Mouse (Mus musculus): ENCODE results near the gene Zscan2. TPM values are rescaled to one million over a fixed set of nuclear protein-coding genes. Genes with fewer than 3 reads are reported as not detected.
"Not testable (repeated sequence)": the region's sequence is repeated elsewhere in the genome, so short reads cannot be mapped to it uniquely, and the experiment has no call there.

The Zscan2 gene
- 3.0 and 3.5 TPM in 2 replicates for polyA plus RNA-seq (2016; fragmentation: Nextera tagmentation; extraction: Ambion mirVana)

DNA sequence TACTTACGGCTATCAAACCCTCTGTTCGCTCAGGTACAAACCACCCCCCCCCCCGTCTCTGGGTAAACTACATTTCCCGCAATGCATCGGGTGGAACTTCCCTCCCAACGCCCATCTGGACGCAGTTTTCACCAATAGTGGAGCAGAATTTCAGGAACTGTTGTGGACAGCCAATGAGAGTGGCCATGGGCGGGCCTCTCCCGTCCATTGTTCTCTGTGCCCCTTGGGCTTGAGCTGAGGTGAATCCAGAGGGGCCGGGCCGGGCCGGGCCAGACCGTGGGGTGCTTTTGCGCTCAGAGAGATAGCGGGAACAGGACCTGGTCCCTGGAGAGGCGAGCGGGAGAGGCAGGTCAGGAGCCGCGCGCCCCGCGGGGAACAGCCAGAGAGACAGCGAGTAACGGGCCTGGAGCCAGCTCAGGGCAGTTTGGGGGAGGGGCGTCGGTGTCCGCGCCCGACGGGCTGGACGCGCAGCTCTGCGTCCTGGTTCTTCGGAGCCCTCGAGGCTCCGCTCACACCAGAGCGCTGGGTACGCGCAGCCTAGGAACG lies at the start of gene Zscan2:
Gene Zscan2 (plus strand): TSS at position 192 of the 546 bp plus-strand sequence.
- WGBS, result under 1% methylated on average over 40 of the region's 40 CpGs
- Histone ChIP-seq H3K27me3 (replicated peaks; ENCODE audit: low read depth, poor library complexity, severe bottlenecking) (no peaks in the 10 kb centered on the region), H3K4me1 (peaks cover 37% of the 10 kb centered on the region), H3K36me3 (replicated peaks) (peaks cover 29% of the 10 kb centered on the region), H3K4me3 (peak within 1 kb of the TSS; percentile 87), H3K9me3 (no peaks in the 10 kb centered on the region), H3K27ac (replicated peaks) (peak within 1 kb of the TSS; percentile 100)
- DNase-seq (ENCODE audit: low spot score), result peak; percentile 95

DNA sequence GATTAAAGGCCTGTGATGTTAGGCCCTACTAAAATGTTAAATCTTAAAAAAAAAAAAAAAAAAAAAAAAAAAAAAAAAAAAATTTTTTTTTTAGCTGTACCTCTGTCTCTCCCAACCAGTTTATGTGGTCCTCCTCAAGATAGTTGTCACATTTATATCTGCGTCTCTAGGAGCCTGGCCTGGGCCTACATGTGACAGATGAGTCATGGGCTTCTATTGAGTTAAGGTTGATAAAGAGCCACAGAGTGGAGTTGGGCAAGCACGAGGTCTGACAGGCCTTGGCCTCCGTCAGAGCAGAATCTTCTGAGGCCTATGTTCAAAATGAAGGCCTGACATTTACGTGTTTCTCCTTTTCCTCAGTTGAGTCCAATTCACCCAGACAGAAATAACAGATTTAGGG lies 47.3 kb upstream of the Zscan2 start:
- Histone ChIP-seq H3K4me1 (no peaks in the 10 kb centered on the region), H3K4me3 (no peak overlapping the region), H3K9me3 (no peaks in the 10 kb centered on the region), H3K36me3 (replicated peaks) (no peaks in the 10 kb centered on the region), H3K27me3 (replicated peaks; ENCODE audit: low read depth, poor library complexity, severe bottlenecking) (no peaks in the 10 kb centered on the region), H3K27ac (replicated peaks) (no peak overlapping the region)
- 91% methylated on average over 4 of the region's 4 CpGs for WGBS
- DNase-seq (ENCODE audit: low spot score), result no peak

DNA sequence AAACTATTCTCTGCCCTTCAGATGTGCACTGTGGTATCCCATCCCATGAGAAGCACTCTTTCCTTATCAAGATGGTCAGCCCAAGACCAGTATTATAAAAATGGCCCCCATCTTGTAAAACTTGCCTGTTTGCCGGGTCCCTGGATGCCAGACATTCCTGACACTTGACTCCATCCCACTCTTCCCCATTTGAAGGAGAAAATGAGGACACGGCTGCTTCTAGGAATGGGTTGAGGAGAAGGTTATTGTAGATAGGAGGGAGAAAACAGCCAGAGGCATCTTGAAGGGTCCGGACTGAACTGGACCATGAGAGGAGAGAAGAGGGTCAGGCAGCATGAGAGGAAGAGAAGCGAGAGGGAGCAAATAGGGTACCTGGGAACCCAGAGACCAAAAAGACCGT lies 44.1 kb upstream of the Zscan2 start:
- no peak overlapping the region for H3K27ac ChIP-seq (replicated peaks)
- no peaks in the 10 kb centered on the region for H3K9me3 ChIP-seq
- H3K36me3 ChIP-seq (replicated peaks), result no peaks in the 10 kb centered on the region
- WGBS, result 69% methylated on average over 5 of the region's 5 CpGs
- no peak overlapping the region for H3K4me3 ChIP-seq
- H3K4me1 ChIP-seq, result no peaks in the 10 kb centered on the region
- DNase-seq (ENCODE audit: low spot score), result no peak
- no peaks in the 10 kb centered on the region for H3K27me3 ChIP-seq (replicated peaks; ENCODE audit: low read depth, poor library complexity, severe bottlenecking)

DNA sequence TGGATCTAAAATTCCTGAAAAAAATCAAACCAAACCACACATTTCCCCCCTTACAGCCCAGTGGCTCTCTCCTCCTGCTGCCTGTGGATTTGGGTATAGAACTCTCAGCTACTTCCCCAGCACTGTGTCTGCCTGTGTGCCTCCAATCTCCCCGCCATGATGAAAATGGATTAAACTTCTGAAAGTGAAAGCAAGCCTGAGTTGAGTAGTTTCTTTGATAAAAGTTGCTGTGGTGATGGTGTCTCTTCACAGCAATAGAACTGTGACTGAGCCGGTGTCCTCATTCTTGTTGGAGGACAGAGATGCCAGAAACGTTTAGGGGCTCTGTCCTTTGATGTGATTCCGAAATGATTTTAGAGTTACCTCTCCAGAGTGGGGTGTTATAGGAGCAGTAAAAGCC lies 39.9 kb upstream of the Zscan2 start:
- WGBS, result 80% methylated on average over 4 of the region's 4 CpGs
- no peak for DNase-seq (ENCODE audit: low spot score)
- Histone ChIP-seq H3K4me3 (no peak overlapping the region), H3K27me3 (replicated peaks; ENCODE audit: low read depth, poor library complexity, severe bottlenecking) (no peaks in the 10 kb centered on the region), H3K27ac (replicated peaks) (no peak overlapping the region), H3K4me1 (peaks cover 5% of the 10 kb centered on the region), H3K36me3 (replicated peaks) (no peaks in the 10 kb centered on the region), H3K9me3 (no peaks in the 10 kb centered on the region)

GRCm38 (mm10) chr7:80823267-80823666 lies 37.5 kb upstream of the Zscan2 start:
- Histone ChIP-seq H3K9me3 (no peaks in the 10 kb centered on the region), H3K4me3 (no peak overlapping the region), H3K36me3 (replicated peaks) (no peaks in the 10 kb centered on the region), H3K4me1 (peaks cover 10% of the 10 kb centered on the region), H3K27me3 (replicated peaks; ENCODE audit: low read depth, poor library complexity, severe bottlenecking) (no peaks in the 10 kb centered on the region), H3K27ac (replicated peaks) (no peak overlapping the region)
- WGBS, result 82% methylated on average over 4 of the region's 4 CpGs
- no peak for DNase-seq (ENCODE audit: low spot score)

- no peaks in the 10 kb centered on the region for H3K27me3 ChIP-seq (replicated peaks; ENCODE audit: low read depth, poor library complexity, severe bottlenecking)
- no peak overlapping the region for H3K27ac ChIP-seq (replicated peaks)
- peaks cover 13% of the 10 kb centered on the region for H3K4me1 ChIP-seq
- no peak overlapping the region for H3K4me3 ChIP-seq
- no peak for DNase-seq (ENCODE audit: low spot score)
- WGBS, result 83% methylated on average over 11 of the region's 11 CpGs
- no peaks in the 10 kb centered on the region for H3K9me3 ChIP-seq
- H3K36me3 ChIP-seq (replicated peaks), result no peaks in the 10 kb centered on the region
These were observed 36.6 kb upstream of the Zscan2 start for GRCm38 (mm10) chr7:80823875-80824682.

GRCm38 (mm10) chr7:80825843-80826403 lies 34.8 kb upstream of the Zscan2 start, which contains the start of gene Iqgap1:
Iqgap1 (minus strand) TSS chr7:80825974.
- Histone ChIP-seq H3K9me3 (no peaks in the 10 kb centered on the region), H3K4me3 (no peak within 1 kb of the TSS), H3K27ac (replicated peaks) (no peak within 1 kb of the TSS), H3K4me1 (peaks cover 13% of the 10 kb centered on the region), H3K36me3 (replicated peaks) (no peaks in the 10 kb centered on the region), H3K27me3 (replicated peaks; ENCODE audit: low read depth, poor library complexity, severe bottlenecking) (no peaks in the 10 kb centered on the region)
- DNase-seq (ENCODE audit: low spot score), result no peak
- WGBS, result 69% methylated on average over 11 of the region's 11 CpGs

- no peak for DNase-seq (ENCODE audit: low spot score)
- no peaks in the 10 kb centered on the region for H3K36me3 ChIP-seq (replicated peaks)
- H3K4me1 ChIP-seq, result peaks cover 13% of the 10 kb centered on the region
- no peak overlapping the region for H3K4me3 ChIP-seq
- 83% methylated on average over 18 of the region's 18 CpGs for WGBS
- no peaks in the 10 kb centered on the region for H3K27me3 ChIP-seq (replicated peaks; ENCODE audit: low read depth, poor library complexity, severe bottlenecking)
- no peak overlapping the region for H3K27ac ChIP-seq (replicated peaks)
- no peaks in the 10 kb centered on the region for H3K9me3 ChIP-seq
These were observed 32.4 kb upstream of the Zscan2 start for GRCm38 (mm10) chr7:80828146-80828860.

GRCm38 (mm10) chr7:80830193-80830803 lies 30.4 kb upstream of the Zscan2 start:
- H3K4me3 ChIP-seq, result no peak overlapping the region
- no peaks in the 10 kb centered on the region for H3K27me3 ChIP-seq (replicated peaks; ENCODE audit: low read depth, poor library complexity, severe bottlenecking)
- no peaks in the 10 kb centered on the region for H3K36me3 ChIP-seq (replicated peaks)
- H3K9me3 ChIP-seq, result no peaks in the 10 kb centered on the region
- DNase-seq (ENCODE audit: low spot score), result no peak
- H3K4me1 ChIP-seq, result peaks cover 17% of the 10 kb centered on the region
- no peak overlapping the region for H3K27ac ChIP-seq (replicated peaks)
- WGBS, result 79% methylated on average over 15 of the region's 15 CpGs

GRCm38 (mm10) chr7:80832191-80832590 lies 28.5 kb upstream of the Zscan2 start:
- no peaks in the 10 kb centered on the region for H3K36me3 ChIP-seq (replicated peaks)
- H3K27me3 ChIP-seq (replicated peaks; ENCODE audit: low read depth, poor library complexity, severe bottlenecking), result no peaks in the 10 kb centered on the region
- H3K27ac ChIP-seq (replicated peaks), result no peak overlapping the region
- peaks cover 16% of the 10 kb centered on the region for H3K4me1 ChIP-seq
- 53% methylated on average over 4 of the region's 4 CpGs for WGBS
- no peak for DNase-seq (ENCODE audit: low spot score)
- no peaks in the 10 kb centered on the region for H3K9me3 ChIP-seq
- no peak overlapping the region for H3K4me3 ChIP-seq

DNA sequence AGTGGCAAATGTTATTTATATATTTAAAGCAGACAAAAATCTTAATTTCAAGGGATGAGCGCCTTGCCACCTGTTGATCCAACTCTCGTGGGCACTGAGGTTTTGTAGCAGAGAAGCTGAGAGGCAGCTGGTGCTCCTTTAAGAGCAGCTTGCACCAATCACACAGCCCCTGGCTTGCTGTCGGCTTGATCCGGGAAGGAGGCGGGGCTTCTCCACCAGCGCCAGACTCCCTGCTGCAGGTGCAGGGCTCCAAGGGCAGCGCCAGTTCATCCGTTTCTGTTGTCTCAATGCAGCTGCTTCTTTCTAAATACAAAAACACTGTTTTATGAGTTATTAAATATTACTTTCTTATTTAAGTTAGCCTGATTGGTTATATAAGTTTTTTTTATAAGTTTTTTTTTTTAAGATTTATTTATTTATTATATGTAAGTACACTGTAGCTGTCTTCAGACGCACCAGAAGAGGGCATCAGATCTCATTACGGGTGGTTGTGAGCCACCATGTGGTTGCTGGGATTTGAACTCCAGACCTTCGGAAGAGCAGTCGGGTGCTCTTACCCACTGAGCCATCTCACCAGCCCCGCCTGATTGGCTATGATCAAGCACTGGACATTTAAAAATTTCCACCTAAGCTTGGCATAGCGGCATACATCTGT lies 27.6 kb upstream of the Zscan2 start:
- peaks cover 19% of the 10 kb centered on the region for H3K4me1 ChIP-seq
- not testable (repeated sequence) for H3K9me3 ChIP-seq; H3K27me3 ChIP-seq (replicated peaks; ENCODE audit: low read depth, poor library complexity, severe bottlenecking); H3K36me3 ChIP-seq (replicated peaks); H3K4me3 ChIP-seq; H3K27ac ChIP-seq (replicated peaks)
- peak; percentile 82 for DNase-seq (ENCODE audit: low spot score)
- WGBS, result 15% methylated on average over 14 of the region's 14 CpGs

All from embryonic facial prominence, embryonic 10.5 days (tissue).